Mouse (Mus musculus): ENCODE results near the gene Tssk1.

DNA sequence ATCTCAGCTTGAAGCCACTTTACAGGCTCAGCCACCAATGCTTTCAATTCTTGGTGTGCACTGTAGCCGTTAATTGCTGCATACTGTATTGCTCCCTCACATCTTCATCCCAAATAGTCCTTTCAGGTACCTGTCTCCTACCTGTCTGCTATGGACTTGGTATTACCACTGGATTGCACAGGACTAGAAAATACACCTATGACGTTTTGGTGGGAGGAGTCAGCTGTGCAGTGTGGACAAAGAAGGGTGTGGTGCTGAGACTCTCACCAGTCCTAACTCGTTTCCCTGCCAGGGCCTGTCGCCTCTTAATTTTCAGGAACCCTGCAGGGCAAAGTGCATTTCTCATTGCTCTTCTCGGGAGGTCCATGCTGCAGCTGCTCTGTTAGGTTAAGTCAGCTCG, 28.3 kb upstream of the Tssk1 start:
- TF ChIP-seq GATA1 (IDR thresholded peaks at IDR 0.05; ENCODE audit: low read length) (no peak), TAL1 (IDR thresholded peaks at IDR 0.05; ENCODE audit: low read length) (no peak)
